Mouse (Mus musculus) intestine, embryonic 15.5 days (tissue): ENCODE results near the gene Glyat. TPM values are rescaled to one million over a fixed set of nuclear protein-coding genes. Genes with fewer than 3 reads are reported as not detected.
A peak's percentile ranks its signal among the peaks of the same experiment; 100 is the strongest.

Experiments used
- ATAC-seq: fragments of 200-750 bp; cut with Nextera tagmentation; 2 replicates; pipeline ENCODE4 v1.8.0; 2017; ENCODE audit warnings: moderate TSS enrichment, moderate library complexity
- H3K27ac ChIP-seq: fragments of 300-500 bp; sonication (generic); 2 replicates; pipeline ENCODE4 v1.5.1; 2015; ENCODE audit warnings: mild to moderate bottlenecking, inconsistent platforms
- H3K27me3 ChIP-seq: fragments of 300-500 bp; sonication (generic); replicated peaks from 2 replicates; pipeline ENCODE4 v1.6.1; 2015; ENCODE audit warnings: inconsistent platforms
- H3K36me3 ChIP-seq: fragments of 300-500 bp; sonication (generic); 2 replicates; pipeline ENCODE4 v1.6.1; 2015; ENCODE audit warnings: inconsistent platforms
- H3K4me1 ChIP-seq: fragments of 300-500 bp; sonication (generic); replicated peaks from 2 replicates; pipeline ENCODE4 v1.6.1; 2015; ENCODE audit warnings: inconsistent platforms
- H3K4me2 ChIP-seq: fragments of 300-500 bp; sonication (generic); replicated peaks from 2 replicates; pipeline ENCODE4 v1.6.1; 2015; ENCODE audit warnings: mild to moderate bottlenecking, inconsistent platforms
- H3K4me3 ChIP-seq: fragments of 300-500 bp; sonication (generic); replicated peaks from 2 replicates; pipeline ENCODE4 v1.5.1; 2015; ENCODE audit warnings: inconsistent platforms
- H3K9ac ChIP-seq: fragments of 300-500 bp; sonication (generic); 2 replicates; pipeline ENCODE4 v1.6.1; 2015; ENCODE audit warnings: inconsistent platforms
- H3K9me3 ChIP-seq: fragments of 300-500 bp; sonication (generic); 2 replicates; pipeline ENCODE4 v1.6.1; 2016; ENCODE audit warnings: inconsistent platforms
- WGBS: fragments of 180-500 bp; shearing (Covaris S2); methylation state at CpG from one replicate; pipeline ENCODE4 v1.1.7; 2015; 5-methylcytosine and 5-hydroxymethylcytosine counted together
- polyA plus RNA-seq: library from polyadenylated mRNA; unstranded; fragments of >200 nt; fragmentation: Nextera tagmentation; extraction: Ambion mirVana; gene quantifications from 2 replicates; pipeline ENCODE4 v1.2.1, GENCODE M21; 2015

Gene Glyat
- polyA plus RNA-seq = 0.16 and 0.32 TPM in 2 replicates

DNA sequence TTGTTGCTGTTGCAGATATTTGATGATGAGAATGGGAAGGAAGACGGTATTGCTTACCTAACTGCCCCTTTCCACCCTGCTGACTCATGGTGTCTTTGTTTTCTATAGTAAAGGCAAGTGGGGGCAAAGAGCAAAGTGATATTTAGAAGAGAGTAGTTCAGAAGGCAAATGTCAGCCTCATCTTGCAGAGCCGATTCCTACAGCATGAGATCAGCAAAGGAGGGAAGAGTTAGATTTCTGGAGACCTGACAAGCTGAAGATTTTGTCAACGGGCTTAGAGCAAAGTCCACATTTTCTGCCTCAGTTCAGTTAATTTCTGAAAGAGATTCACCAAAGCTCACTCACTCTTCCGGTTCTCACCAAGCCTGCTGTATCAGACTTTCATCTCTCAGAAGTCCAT, at the start of gene Glyat:
TSS of gene Glyat (plus strand) at position 133 of the 400 bp plus-strand sequence.
- Histone ChIP-seq H3K27me3 (no peaks in the 10 kb centered on the region), H3K27ac (no peak within 1 kb of the TSS), H3K36me3 (no peaks in the 10 kb centered on the region), H3K9ac (no peak within 1 kb of the TSS), H3K4me3 (no peak within 1 kb of the TSS), H3K4me2 (no peak within 1 kb of the TSS), H3K9me3 (no peaks in the 10 kb centered on the region), H3K4me1 (no peaks in the 10 kb centered on the region)
- ATAC-seq = peak; percentile 61; the same call in 1 of the 2 replicates
- 58% methylated on average over 4 of the region's 4 CpGs for WGBS

DNA sequence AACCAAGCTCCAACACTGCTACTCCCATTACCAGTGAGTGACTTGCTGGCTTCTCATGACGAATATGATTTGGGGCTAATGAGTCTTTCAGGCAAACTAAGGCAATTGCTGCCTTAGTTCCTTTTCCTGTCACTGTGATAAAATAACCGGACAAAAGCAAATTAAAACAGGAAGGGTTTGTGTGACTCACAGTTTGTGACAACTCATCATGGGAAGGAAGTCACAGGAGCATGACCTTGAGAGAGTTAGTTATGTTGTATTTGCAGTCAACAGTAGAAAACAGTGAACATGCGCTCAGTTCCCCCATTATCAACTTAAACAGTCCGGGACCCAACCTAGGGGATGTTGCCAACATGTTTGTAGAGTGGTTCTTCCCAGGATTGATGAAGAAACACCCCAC, 47.8 kb upstream of the Glyat start:
- H3K27ac ChIP-seq = no peak overlapping the region
- no peaks in the 10 kb centered on the region for H3K9me3 ChIP-seq
- ATAC-seq = no peak
- H3K36me3 ChIP-seq = 0 out of 2 replicates have a peak, but pooled peaks cover 2% of the 10 kb centered on the region
- no peak overlapping the region for H3K4me2 ChIP-seq
- H3K27me3 ChIP-seq = no peaks in the 10 kb centered on the region
- H3K9ac ChIP-seq = no peak overlapping the region
- no peaks in the 10 kb centered on the region for H3K4me1 ChIP-seq
- no peak overlapping the region for H3K4me3 ChIP-seq
- 65% methylated on average over 4 of the region's 4 CpGs for WGBS

- no peak for ATAC-seq
Measured at GRCm38 (mm10) chr19:12591908-12592307, 41.2 kb upstream of the Glyat start.

GRCm38 (mm10) chr19:12595135-12595529, 38.0 kb upstream of the Glyat start:
- H3K27ac ChIP-seq = 0 out of 2 replicates have a peak overlapping the region, but pooled peaks have one; percentile 86
- no peak overlapping the region for H3K9ac ChIP-seq
- no peak overlapping the region for H3K4me3 ChIP-seq
- no peak for ATAC-seq
- 0 out of 2 replicates have a peak, but pooled peaks cover 6% of the 10 kb centered on the region for H3K4me1 ChIP-seq
- 52% methylated on average over 2 of the region's 2 CpGs for whole genome bisulfite sequencing
- H3K27me3 ChIP-seq = no peaks in the 10 kb centered on the region
- no peaks in the 10 kb centered on the region for H3K9me3 ChIP-seq
- H3K4me2 ChIP-seq = peak overlapping the region; percentile 95; the same call in 1 of the 2 replicates
- no peaks in the 10 kb centered on the region for H3K36me3 ChIP-seq

More at GRCm38 (mm10) chr19:12591908-12592307, 41.2 kb upstream of the Glyat start:
- 0 out of 2 replicates have a peak, but pooled peaks cover 2% of the 10 kb centered on the region for H3K36me3 ChIP-seq
- no peak overlapping the region for H3K4me2 ChIP-seq
- H3K9ac ChIP-seq = no peak overlapping the region
- no peaks in the 10 kb centered on the region for H3K27me3 ChIP-seq
- H3K9me3 ChIP-seq = no peaks in the 10 kb centered on the region
- H3K4me3 ChIP-seq = no peak overlapping the region
- WGBS = 4% methylated on average over 1 of the region's 1 CpGs
- no peak overlapping the region for H3K27ac ChIP-seq
- H3K4me1 ChIP-seq = 0 out of 2 replicates have a peak, but pooled peaks cover 6% of the 10 kb centered on the region

- WGBS = under 1% methylated on average over 47 of the region's 49 CpGs
- Histone ChIP-seq H3K4me3 (peak overlapping the region; percentile 68), H3K4me1 (0 out of 2 replicates have a peak, but pooled peaks cover 6% of the 10 kb centered on the region)
Measured at GRCm38 (mm10) chr19:12595530-12596289, 37.4 kb upstream of the Glyat start.

GRCm38 (mm10) chr19:12596290-12597072, 36.6 kb upstream of the Glyat start:
- ATAC-seq = peak; percentile 63
- Histone ChIP-seq H3K27ac (peak overlapping the region; percentile 86), H3K9ac (peak overlapping the region; percentile 72), H3K4me2 (peak overlapping the region; percentile 95), H3K4me3 (peak overlapping the region; percentile 68), H3K4me1 (0 out of 2 replicates have a peak, but pooled peaks cover 6% of the 10 kb centered on the region), H3K36me3 (no peaks in the 10 kb centered on the region), H3K27me3 (no peaks in the 10 kb centered on the region), H3K9me3 (no peaks in the 10 kb centered on the region)
- 14% methylated on average over 23 of the region's 23 CpGs for WGBS

More at GRCm38 (mm10) chr19:12595530-12596289, 37.4 kb upstream of the Glyat start:
- Histone ChIP-seq H3K27ac (peak overlapping the region; percentile 86), H3K9ac (peak overlapping the region; percentile 72), H3K4me2 (peak overlapping the region; percentile 95), H3K27me3 (no peaks in the 10 kb centered on the region), H3K9me3 (no peaks in the 10 kb centered on the region), H3K36me3 (no peaks in the 10 kb centered on the region)
- peak; percentile 95 for ATAC-seq

DNA sequence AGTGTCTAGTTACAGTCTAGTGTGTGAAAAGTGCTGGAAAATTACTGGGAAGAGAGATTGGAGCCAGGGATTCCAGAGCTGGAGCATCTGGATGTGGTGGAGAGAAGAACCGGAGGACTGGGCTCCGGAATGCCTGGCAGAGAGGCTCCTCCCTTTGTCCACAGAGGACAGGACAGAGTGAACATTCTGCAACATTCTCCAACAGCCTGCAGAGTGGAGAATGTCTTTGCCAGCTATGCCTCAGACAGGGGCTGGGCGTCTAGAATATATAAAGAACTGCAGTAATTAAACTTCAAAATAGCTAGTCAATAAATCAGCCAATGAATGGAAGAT, 36.1 kb upstream of the Glyat start:
- Histone ChIP-seq H3K9ac (no peak overlapping the region), H3K27me3 (no peaks in the 10 kb centered on the region), H3K4me3 (peak overlapping the region; percentile 68), H3K9me3 (no peaks in the 10 kb centered on the region), H3K4me2 (peak overlapping the region; percentile 95), H3K27ac (no peak overlapping the region), H3K4me1 (0 out of 2 replicates have a peak, but pooled peaks cover 6% of the 10 kb centered on the region), H3K36me3 (no peaks in the 10 kb centered on the region)
- ATAC-seq = no peak
- 48% methylated on average over 3 of the region's 3 CpGs for WGBS

DNA sequence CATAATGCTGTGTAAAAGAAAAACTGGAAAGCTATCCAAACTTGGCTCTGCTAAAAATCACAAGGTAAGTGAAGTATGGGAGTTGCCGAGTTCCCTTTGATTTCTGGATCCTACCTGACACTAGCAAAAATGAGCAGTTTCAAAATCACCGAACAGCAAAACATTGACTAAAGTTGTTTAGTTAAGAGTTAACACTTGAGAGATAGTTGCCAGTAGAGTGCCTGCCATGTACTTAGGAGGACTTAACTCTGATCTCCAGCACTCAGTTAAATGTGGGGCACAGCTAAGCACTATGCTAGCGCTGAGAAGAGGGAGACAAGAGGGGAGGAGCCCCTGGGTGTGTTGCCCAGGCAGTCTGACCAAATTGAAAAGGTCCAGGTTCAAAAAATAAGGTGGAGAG, 34.4 kb upstream of the Glyat start:
- Histone ChIP-seq H3K4me2 (no peak overlapping the region), H3K4me1 (0 out of 2 replicates have a peak, but pooled peaks cover 6% of the 10 kb centered on the region), H3K36me3 (no peaks in the 10 kb centered on the region), H3K9ac (no peak overlapping the region), H3K9me3 (no peaks in the 10 kb centered on the region), H3K27ac (no peak overlapping the region), H3K4me3 (no peak overlapping the region), H3K27me3 (no peaks in the 10 kb centered on the region)
- no peak for ATAC-seq
- 60% methylated on average over 3 of the region's 3 CpGs for WGBS

- 0 out of 2 replicates have a peak, but pooled peaks cover 6% of the 10 kb centered on the region for H3K4me1 ChIP-seq
- H3K9me3 ChIP-seq = no peaks in the 10 kb centered on the region
- no peak within 1 kb of the TSS for H3K4me2 ChIP-seq
- ATAC-seq = no peak
- no peaks in the 10 kb centered on the region for H3K27me3 ChIP-seq
- no peak within 1 kb of the TSS for H3K9ac ChIP-seq
- H3K36me3 ChIP-seq = no peaks in the 10 kb centered on the region
- H3K4me3 ChIP-seq = no peak within 1 kb of the TSS
- H3K27ac ChIP-seq = no peak within 1 kb of the TSS
- WGBS = 56% methylated on average over 1 of the region's 1 CpGs
Measured at GRCm38 (mm10) chr19:12599674-12600073, 33.4 kb upstream of the Glyat start, which contains the start of gene Gm4952. Gene Gm4952, plus strand, starts transcription at chr19:12599974.

DNA sequence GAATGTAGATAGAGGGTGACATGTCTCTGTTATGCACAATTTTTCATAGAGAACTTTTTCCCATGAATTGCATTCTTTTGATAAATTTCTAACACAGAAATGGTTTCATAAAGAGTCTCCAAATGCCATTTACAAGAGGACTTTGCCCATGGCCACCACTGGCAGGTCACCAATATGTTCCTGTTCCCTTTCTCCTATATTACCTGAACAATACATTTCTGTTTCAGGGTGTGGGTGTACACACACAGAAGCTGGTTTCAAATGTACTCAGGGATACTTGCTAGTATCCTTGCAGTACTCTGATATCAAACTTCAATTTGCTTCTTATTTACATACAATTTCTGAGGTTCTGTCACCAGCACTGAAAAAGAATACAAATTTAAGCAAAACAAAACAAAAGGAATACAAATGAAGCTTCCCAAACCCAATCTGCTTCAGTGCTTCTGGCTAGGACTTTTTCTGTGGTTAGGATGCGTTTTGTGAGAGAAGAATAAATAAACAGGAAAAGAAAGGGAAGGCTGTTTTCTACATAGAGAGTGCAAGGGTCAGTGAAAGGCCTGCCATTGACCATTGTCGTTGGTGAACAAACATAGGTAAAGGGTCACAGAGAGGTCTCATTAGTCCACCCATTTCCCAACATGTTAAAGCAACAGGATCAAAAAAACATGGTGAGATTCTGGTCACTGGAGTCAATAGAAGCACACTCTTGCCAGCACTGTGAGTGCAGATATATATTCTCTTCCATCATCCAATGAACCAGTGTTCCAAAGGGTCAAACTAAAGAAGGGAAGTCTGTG, 32.2 kb upstream of the Glyat start:
- H3K4me1 ChIP-seq = 0 out of 2 replicates have a peak, but pooled peaks cover 6% of the 10 kb centered on the region
- WGBS = 23% methylated on average over 2 of the region's 2 CpGs
- no peak overlapping the region for H3K4me2 ChIP-seq
- H3K27me3 ChIP-seq = no peaks in the 10 kb centered on the region
- H3K9ac ChIP-seq = no peak overlapping the region
- H3K4me3 ChIP-seq = no peak overlapping the region
- H3K36me3 ChIP-seq = no peaks in the 10 kb centered on the region
- no peak for ATAC-seq
- no peaks in the 10 kb centered on the region for H3K9me3 ChIP-seq
- no peak overlapping the region for H3K27ac ChIP-seq

- peak; percentile 82 for ATAC-seq
- H3K27ac ChIP-seq = no peak overlapping the region
Measured at GRCm38 (mm10) chr19:12608336-12608735, 24.8 kb upstream of the Glyat start.

More at GRCm38 (mm10) chr19:12608336-12608735, 24.8 kb upstream of the Glyat start:
- Histone ChIP-seq H3K36me3 (no peaks in the 10 kb centered on the region), H3K9ac (no peak overlapping the region), H3K4me2 (no peak overlapping the region), H3K9me3 (no peaks in the 10 kb centered on the region), H3K4me3 (no peak overlapping the region), H3K27me3 (no peaks in the 10 kb centered on the region), H3K4me1 (no peaks in the 10 kb centered on the region)
